Mouse (Mus musculus) right cerebral cortex, postnatal 36 days (tissue): Measurements from ENCODE around the gene Dedd2.
"Not testable (repeated sequence)": the region's sequence is repeated elsewhere in the genome, so short reads cannot be mapped to it uniquely, and the experiment has no call there.

Experiments
- DNase-seq, 2 experiments: peaks; one replicate each; pipeline ENCODE4 v3.0.0; 2022; ENCODE audit warnings: low spot score in 2 of 2, mixed read lengths in 1 of 2

The Dedd2 gene

GRCm38 (mm10) chr7:25220457-25221101 lies at the start of gene Dedd2:
Gene Dedd2, minus strand, starts transcription at chr7:25220615.
- DNase-seq: no peak

GRCm38 (mm10) chr7:25269545-25270271 lies 49.3 kb upstream of the Dedd2 start:
- DNase-seq: peak in 1 of 2 experiments; percentile 0

- peak in 1 of 2 experiments; percentile 0 for DNase-seq
Measured at GRCm38 (mm10) chr7:25269029-25269428, 48.6 kb upstream of the Dedd2 start.

- DNase-seq: no peak
Measured at GRCm38 (mm10) chr7:25268588-25268987, 48.2 kb upstream of the Dedd2 start.

- DNase-seq: peak; percentile 100
Measured at GRCm38 (mm10) chr7:25267751-25268463, 47.5 kb upstream of the Dedd2 start.

- DNase-seq: peak; percentile 98 to 99
Measured at GRCm38 (mm10) chr7:25267301-25267750, 46.9 kb upstream of the Dedd2 start, which contains the start of gene Cic. Gene Cic, plus strand, starts transcription at chr7:25267704.

GRCm38 (mm10) chr7:25266180-25266962 lies 46.0 kb upstream of the Dedd2 start:
- DNase-seq: no peak

- DNase-seq: not testable (repeated sequence)
Measured at GRCm38 (mm10) chr7:25265743-25266142, 45.3 kb upstream of the Dedd2 start.

- no peak for DNase-seq
Measured at GRCm38 (mm10) chr7:25263968-25264870, 43.8 kb upstream of the Dedd2 start.

- no peak for DNase-seq
Measured at GRCm38 (mm10) chr7:25261896-25262295, 41.5 kb upstream of the Dedd2 start.

GRCm38 (mm10) chr7:25251822-25252221 lies 31.4 kb upstream of the Dedd2 start:
- no peak for DNase-seq

GRCm38 (mm10) chr7:25251071-25251791 lies 30.8 kb upstream of the Dedd2 start:
- DNase-seq: no peak

GRCm38 (mm10) chr7:25250141-25250972 lies 29.9 kb upstream of the Dedd2 start, which contains the start of gene Erf:
Gene Erf, minus strand, starts transcription at chr7:25250761.
- DNase-seq: peak; percentile 94

GRCm38 (mm10) chr7:25249314-25250140 lies 29.1 kb upstream of the Dedd2 start:
- no peak for DNase-seq

- no peak for DNase-seq
Measured at GRCm38 (mm10) chr7:25248846-25249313, 28.5 kb upstream of the Dedd2 start.

- peak; percentile 70 to 85 for DNase-seq
Measured at GRCm38 (mm10) chr7:25248018-25248647, 27.7 kb upstream of the Dedd2 start.

- no peak for DNase-seq
Measured at GRCm38 (mm10) chr7:25247498-25247897, 27.1 kb upstream of the Dedd2 start.
